Mouse (Mus musculus) heart, adult 2 months (tissue): ENCODE results near the gene Kmt2a.

Experiments
- CTCF ChIP-seq: fragments of 200-600 bp; IDR thresholded peaks from 2 replicates; pipeline ENCODE4 v1.8.1; 2022; ENCODE audit warnings: antibody characterized with exemption, mild to moderate bottlenecking, moderate library complexity
- EP300 ChIP-seq: fragments of 200-500 bp; IDR thresholded peaks from 2 replicates; pipeline ENCODE4 v1.6.1; 2011; ENCODE audit warnings: low read depth, low read length, control low read depth; ENCODE audit not compliant: insufficient read depth
- POLR2A ChIP-seq: fragments of 200-500 bp; IDR thresholded peaks from 2 replicates; pipeline ENCODE4 v1.6.1; 2011; ENCODE audit warnings: mild to moderate bottlenecking, low read depth, low read length, control low read depth; ENCODE audit not compliant: insufficient read depth

DNA sequence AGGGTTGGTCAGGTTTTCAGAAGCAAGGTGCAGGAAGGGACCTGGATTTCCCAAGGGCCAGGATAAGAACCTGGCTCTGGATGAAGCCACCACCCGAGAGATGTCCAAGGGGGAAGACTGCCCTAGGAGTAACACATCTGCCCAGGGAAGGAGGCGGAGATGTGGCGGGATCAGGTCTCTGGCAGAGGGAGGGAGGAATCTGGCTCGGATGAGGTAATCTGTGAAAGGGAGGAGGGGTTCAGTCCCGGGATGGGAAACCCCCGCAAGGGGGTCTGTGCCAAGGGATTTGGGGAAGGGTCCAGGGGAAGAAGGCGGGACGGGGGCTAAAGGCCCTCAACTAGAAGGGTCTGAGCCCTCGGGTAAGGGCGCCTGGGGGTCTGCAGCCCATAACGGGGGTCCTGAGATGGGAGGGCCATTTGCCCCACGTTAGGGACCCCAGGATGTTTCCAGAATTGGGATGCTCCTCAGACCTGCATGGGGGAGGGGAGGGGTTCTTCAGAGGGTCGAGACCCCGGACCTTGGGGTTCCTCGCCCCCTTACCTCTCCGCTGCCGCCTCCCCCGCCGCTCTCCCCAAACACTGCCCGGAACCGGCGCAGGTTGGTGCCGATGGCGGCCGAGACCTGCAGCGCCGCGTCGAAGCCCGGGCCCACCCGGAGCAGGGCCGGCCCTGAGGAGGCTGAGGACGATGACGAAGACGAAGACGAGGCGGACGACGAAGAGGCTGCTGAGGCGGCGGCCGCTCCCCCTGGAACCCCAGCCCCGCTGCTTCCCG lies 601 bp downstream of the Kmt2a start:
- TF ChIP-seq CTCF: no peak
- TF ChIP-seq POLR2A: no peak
- no peak for TF ChIP-seq EP300
